Mouse (Mus musculus): ENCODE results near the gene Mindy3. TPM values are rescaled to one million over a fixed set of nuclear protein-coding genes. Genes with fewer than 3 reads are reported as not detected.

Gene Mindy3
- total and polyA plus RNA-seq, 3 experiments: 53.9 to 113 (median 64.4) TPM

DNA sequence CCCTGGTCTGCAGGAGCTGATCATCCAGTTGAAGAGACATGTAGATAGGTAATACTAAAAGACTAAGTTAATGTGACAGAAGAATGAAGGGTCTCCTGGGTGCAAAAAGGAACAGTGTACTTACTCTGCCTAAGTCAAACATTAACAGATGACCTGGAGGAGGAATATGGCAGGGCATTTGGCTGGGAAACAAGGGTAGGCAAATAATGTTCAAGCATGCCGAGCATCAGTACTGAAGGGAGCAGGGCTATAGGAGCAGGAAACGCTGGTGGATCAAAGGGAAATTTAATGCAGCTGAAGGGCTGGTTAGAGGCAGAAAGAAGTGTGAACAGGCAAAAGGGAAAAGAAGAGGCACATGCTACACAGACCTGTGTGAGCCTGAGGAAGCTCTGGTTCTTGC lies 8.1 kb downstream of the Mindy3 start:
- no peaks in the 10 kb centered on the region for H3K9me3 ChIP-seq (replicated peaks)

DNA sequence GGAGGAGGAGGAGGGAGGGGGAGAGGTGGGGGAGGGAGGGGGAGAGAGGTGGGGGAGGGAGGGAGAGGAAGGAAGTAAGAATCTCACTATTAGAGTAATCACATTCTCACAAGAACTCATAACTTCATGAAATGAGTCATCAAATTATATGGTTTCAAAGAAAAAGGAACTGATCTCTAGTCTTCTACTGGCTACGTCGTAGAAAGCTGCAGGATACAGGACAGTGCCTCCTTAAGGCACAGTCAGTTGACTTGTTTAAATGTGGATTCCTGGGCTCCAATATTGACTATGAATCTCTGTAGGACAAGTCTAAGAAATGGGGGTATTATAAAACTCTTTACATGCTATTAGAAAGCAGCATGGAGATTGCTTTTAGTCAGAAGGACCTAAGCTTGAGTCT lies 12.5 kb downstream of the Mindy3 start:
- H3K9me3 ChIP-seq (replicated peaks): no peaks in the 10 kb centered on the region
- H3K4me3 ChIP-seq (ENCODE audit: low read depth, low read length): no peak overlapping the region
- no peaks in the 10 kb centered on the region for H3K27me3 ChIP-seq (ENCODE audit: insufficient read depth, low read length)
- H3K36me3 ChIP-seq (replicated peaks): peaks cover 38% of the 10 kb centered on the region
- ATAC-seq (ENCODE audit: extremely low read depth, insufficient number of reproducible peaks, low FRiP score, poor library complexity, severe bottlenecking): peak; percentile 75
- TF ChIP-seq POLR2AphosphoS5 (IDR thresholded peaks at IDR 0.05; ENCODE audit: insufficient replicate concordance, low read depth, low read length) (no peak), CTCF (IDR thresholded peaks at IDR 0.05; ENCODE audit: low read depth, low read length) (no peak), GATA1 (IDR thresholded peaks at IDR 0.05; ENCODE audit: borderline replicate concordance, low read length) (no peak), TAL1 (conservative IDR thresholded peaks at IDR 0.05; ENCODE audit: low read depth, low read length) (no peak), GATA2 (IDR thresholded peaks at IDR 0.05; ENCODE audit: borderline replicate concordance, low read depth, low read length) (no peak)
- H3K4me1 ChIP-seq (ENCODE audit: insufficient read depth, low read depth, low read length): peaks cover 6% of the 10 kb centered on the region; the same call in 1 of the 2 replicates
- DNase-seq (ENCODE audit: low spot score): no peak

More for the DNA sequence above, 8.1 kb downstream of the Mindy3 start:
- peaks cover 47% of the 10 kb centered on the region for H3K36me3 ChIP-seq (replicated peaks)
- ATAC-seq (ENCODE audit: extremely low read depth, insufficient number of reproducible peaks, low FRiP score, poor library complexity, severe bottlenecking) (no peak), DNase-seq (ENCODE audit: low spot score) (no peak)
- TF ChIP-seq GATA1 (IDR thresholded peaks at IDR 0.05; ENCODE audit: borderline replicate concordance, low read length) (no peak), TAL1 (conservative IDR thresholded peaks at IDR 0.05; ENCODE audit: low read depth, low read length) (no peak), CTCF (IDR thresholded peaks at IDR 0.05; ENCODE audit: low read depth, low read length) (no peak), GATA2 (IDR thresholded peaks at IDR 0.05; ENCODE audit: borderline replicate concordance, low read depth, low read length) (no peak), POLR2AphosphoS5 (IDR thresholded peaks at IDR 0.05; ENCODE audit: insufficient replicate concordance, low read depth, low read length) (no peak)
- no peaks in the 10 kb centered on the region for H3K27me3 ChIP-seq (ENCODE audit: insufficient read depth, low read length)
- H3K4me1 ChIP-seq (ENCODE audit: insufficient read depth, low read depth, low read length): peaks cover 17% of the 10 kb centered on the region
- no peak overlapping the region for H3K4me3 ChIP-seq (ENCODE audit: low read depth, low read length)

- TF ChIP-seq POLR2AphosphoS5 (IDR thresholded peaks at IDR 0.05; ENCODE audit: insufficient replicate concordance, low read depth, low read length) (no peak), CTCF (IDR thresholded peaks at IDR 0.05; ENCODE audit: low read depth, low read length) (no peak), GATA2 (IDR thresholded peaks at IDR 0.05; ENCODE audit: borderline replicate concordance, low read depth, low read length) (no peak), GATA1 (IDR thresholded peaks at IDR 0.05; ENCODE audit: borderline replicate concordance, low read length) (no peak), TAL1 (conservative IDR thresholded peaks at IDR 0.05; ENCODE audit: low read depth, low read length) (no peak)
- Histone ChIP-seq H3K4me3 (ENCODE audit: low read depth, low read length) (no peak overlapping the region), H3K4me1 (ENCODE audit: insufficient read depth, low read depth, low read length) (peaks cover 3% of the 10 kb centered on the region; the same call in 1 of the 2 replicates), H3K36me3 (replicated peaks) (peaks cover 35% of the 10 kb centered on the region), H3K27me3 (ENCODE audit: insufficient read depth, low read length) (no peaks in the 10 kb centered on the region), H3K9me3 (replicated peaks) (no peaks in the 10 kb centered on the region)
- ATAC-seq (ENCODE audit: extremely low read depth, insufficient number of reproducible peaks, low FRiP score, poor library complexity, severe bottlenecking): no peak
- no peak for DNase-seq (ENCODE audit: low spot score)
Observed at GRCm38 (mm10) chr2:12402469-12402868, 16.8 kb downstream of the Mindy3 start.

- no peak for TF ChIP-seq POLR2AphosphoS5 (IDR thresholded peaks at IDR 0.05; ENCODE audit: insufficient replicate concordance, low read depth, low read length)
- TF ChIP-seq CTCF (IDR thresholded peaks at IDR 0.05; ENCODE audit: low read depth, low read length): no peak
- TF ChIP-seq GATA2 (IDR thresholded peaks at IDR 0.05; ENCODE audit: borderline replicate concordance, low read depth, low read length): no peak
- no peak for TF ChIP-seq GATA1 (IDR thresholded peaks at IDR 0.05; ENCODE audit: borderline replicate concordance, low read length)
- no peak for TF ChIP-seq TAL1 (conservative IDR thresholded peaks at IDR 0.05; ENCODE audit: low read depth, low read length)
- peaks cover 1% of the 10 kb centered on the region; the same call in 1 of the 2 replicates for H3K4me1 ChIP-seq (ENCODE audit: insufficient read depth, low read depth, low read length)
- DNase-seq (ENCODE audit: low spot score) (no peak), ATAC-seq (ENCODE audit: extremely low read depth, insufficient number of reproducible peaks, low FRiP score, poor library complexity, severe bottlenecking) (no peak)
- H3K36me3 ChIP-seq (replicated peaks): peaks cover 42% of the 10 kb centered on the region
- no peaks in the 10 kb centered on the region for H3K27me3 ChIP-seq (ENCODE audit: insufficient read depth, low read length)
- H3K9me3 ChIP-seq (replicated peaks): no peaks in the 10 kb centered on the region
- H3K4me3 ChIP-seq (ENCODE audit: low read depth, low read length): no peak overlapping the region
Observed at GRCm38 (mm10) chr2:12401137-12401536, 18.1 kb downstream of the Mindy3 start.

GRCm38 (mm10) chr2:12389028-12389427 lies 30.2 kb downstream of the Mindy3 start:
- ATAC-seq (ENCODE audit: extremely low read depth, insufficient number of reproducible peaks, low FRiP score, poor library complexity, severe bottlenecking): peak; percentile 45; the same call in 1 of the 2 replicates
- Histone ChIP-seq H3K4me3 (ENCODE audit: low read depth, low read length) (no peak overlapping the region), H3K27me3 (ENCODE audit: insufficient read depth, low read length) (no peaks in the 10 kb centered on the region), H3K9me3 (replicated peaks) (no peaks in the 10 kb centered on the region), H3K4me1 (ENCODE audit: insufficient read depth, low read depth, low read length) (peaks cover 3% of the 10 kb centered on the region), H3K36me3 (replicated peaks) (peaks cover 52% of the 10 kb centered on the region)
- peak; percentile 50 for TF ChIP-seq CTCF (IDR thresholded peaks at IDR 0.05; ENCODE audit: low read depth, low read length)
- TF ChIP-seq TAL1 (conservative IDR thresholded peaks at IDR 0.05; ENCODE audit: low read depth, low read length): no peak
- DNase-seq (ENCODE audit: low spot score): peak; percentile 5

DNA sequence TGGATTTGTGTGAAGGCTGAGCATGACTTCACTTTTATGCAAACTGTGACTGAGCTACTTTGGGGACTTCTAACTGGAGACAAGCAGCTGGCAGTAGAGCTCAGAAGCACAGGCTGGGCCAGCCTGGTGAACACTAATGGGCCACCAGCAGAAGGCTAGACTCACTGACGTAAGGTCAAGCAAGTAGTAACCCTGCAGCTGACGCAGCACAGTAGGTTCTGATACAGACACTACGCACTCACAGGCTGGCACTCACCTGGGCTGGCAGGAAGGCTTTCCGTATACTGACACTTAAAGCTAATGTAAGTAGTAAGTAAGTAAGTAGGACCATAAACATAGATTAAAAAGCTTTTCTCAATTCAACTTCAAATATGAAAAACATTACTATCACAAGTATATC lies 30.7 kb downstream of the Mindy3 start:
- Histone ChIP-seq H3K27me3 (ENCODE audit: insufficient read depth, low read length) (no peaks in the 10 kb centered on the region), H3K36me3 (replicated peaks) (peaks cover 52% of the 10 kb centered on the region), H3K4me1 (ENCODE audit: insufficient read depth, low read depth, low read length) (peaks cover 3% of the 10 kb centered on the region), H3K9me3 (replicated peaks) (no peaks in the 10 kb centered on the region), H3K4me3 (ENCODE audit: low read depth, low read length) (no peak overlapping the region)
- no peak for DNase-seq (ENCODE audit: low spot score)
- TF ChIP-seq CTCF (IDR thresholded peaks at IDR 0.05; ENCODE audit: low read depth, low read length) (no peak), GATA2 (IDR thresholded peaks at IDR 0.05; ENCODE audit: borderline replicate concordance, low read depth, low read length) (no peak), TAL1 (conservative IDR thresholded peaks at IDR 0.05; ENCODE audit: low read depth, low read length) (no peak), POLR2AphosphoS5 (IDR thresholded peaks at IDR 0.05; ENCODE audit: insufficient replicate concordance, low read depth, low read length) (no peak), GATA1 (IDR thresholded peaks at IDR 0.05; ENCODE audit: borderline replicate concordance, low read length) (no peak)
- no peak for ATAC-seq (ENCODE audit: extremely low read depth, insufficient number of reproducible peaks, low FRiP score, poor library complexity, severe bottlenecking)
